Mouse (Mus musculus): Measurements from ENCODE around the gene Nostrin. TPM values are rescaled to one million over a fixed set of nuclear protein-coding genes. Genes with fewer than 3 reads are reported as not detected.

Gene Nostrin
- 9.2 TPM for polyA plus RNA-seq (2015; fragmentation: Illumina TruSeq; extraction: RNeasy Lipid Tissue Mini Kit (QIAGEN cat#74804); ENCODE audit: insufficient read depth, low read depth, low replicate concordance)

DNA sequence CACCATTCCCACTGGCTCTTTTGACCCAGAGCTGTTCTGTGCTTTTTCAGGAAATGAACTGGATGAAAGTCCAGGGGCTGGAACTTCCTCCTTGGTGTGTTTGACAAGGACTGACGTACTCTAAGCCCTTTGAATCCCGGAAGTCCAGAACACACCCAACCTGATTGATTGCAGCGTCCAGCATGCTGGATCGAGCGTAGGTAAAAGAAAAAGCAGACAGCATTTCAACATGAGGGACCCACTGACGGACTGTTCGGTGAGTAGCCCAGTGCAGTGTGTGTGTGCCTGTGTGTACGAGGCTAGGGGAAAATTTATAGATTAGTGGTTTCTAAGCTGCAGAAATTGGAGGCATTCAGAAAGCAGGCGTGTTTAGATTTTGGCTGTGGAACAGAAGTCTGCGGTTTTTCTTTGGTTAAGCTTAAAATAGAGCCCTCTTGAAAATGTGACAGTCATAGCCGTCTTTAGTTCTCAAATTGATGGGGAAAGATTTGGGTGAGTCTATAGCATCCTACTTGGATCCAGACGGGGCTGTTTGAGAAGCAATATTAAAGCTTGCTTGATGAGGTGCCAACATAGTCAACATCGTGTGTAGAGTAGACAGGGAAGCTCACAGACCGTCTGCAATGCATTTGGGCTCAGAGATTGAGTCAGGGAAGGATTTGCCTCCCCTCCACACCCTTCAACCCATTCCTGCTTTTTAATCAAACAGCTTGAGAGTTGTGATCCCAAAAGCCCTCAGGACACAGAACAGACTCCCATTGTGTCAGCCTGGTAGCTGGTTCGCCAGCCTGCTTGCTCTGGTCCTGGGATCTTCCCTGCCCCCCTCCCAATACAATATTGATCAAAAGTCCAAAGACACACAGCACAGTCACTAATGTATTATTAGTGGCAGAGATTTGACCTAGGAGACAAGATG lies at the start of gene Nostrin:
Nostrin (plus strand) TSS at position 140 of the 916 bp plus-strand sequence.

DNA sequence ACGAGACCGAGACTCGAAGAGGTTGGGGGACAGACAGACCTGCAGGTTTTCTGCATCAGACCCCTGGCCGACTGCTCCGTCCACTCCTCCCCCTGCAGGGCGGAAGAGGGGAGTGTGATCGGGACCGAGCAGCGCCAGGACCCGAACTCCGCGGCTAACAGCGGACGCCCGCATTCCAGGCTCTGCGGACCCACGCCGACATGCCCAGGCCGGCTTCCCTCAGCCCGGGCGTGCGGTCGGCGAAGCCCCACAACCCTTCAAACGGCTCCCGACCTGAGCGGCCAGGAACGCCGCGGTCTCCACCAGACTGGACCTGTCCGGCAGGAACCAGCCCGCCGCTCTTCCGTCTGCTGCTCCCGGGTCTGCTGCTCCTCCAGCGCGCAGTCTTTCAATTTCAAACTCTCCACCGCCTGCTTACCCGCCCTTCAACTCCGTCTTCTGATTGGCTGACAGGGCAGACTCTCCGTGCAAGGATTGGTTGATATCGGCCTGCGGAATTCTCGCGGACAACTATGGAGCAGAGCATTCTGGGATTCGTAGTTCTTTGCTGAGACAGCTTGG lies 70.3 kb downstream of the Nostrin start, which contains the start of gene Spc25:
Spc25 (minus strand) TSS at position 404 of the 561 bp plus-strand sequence.

DNA sequence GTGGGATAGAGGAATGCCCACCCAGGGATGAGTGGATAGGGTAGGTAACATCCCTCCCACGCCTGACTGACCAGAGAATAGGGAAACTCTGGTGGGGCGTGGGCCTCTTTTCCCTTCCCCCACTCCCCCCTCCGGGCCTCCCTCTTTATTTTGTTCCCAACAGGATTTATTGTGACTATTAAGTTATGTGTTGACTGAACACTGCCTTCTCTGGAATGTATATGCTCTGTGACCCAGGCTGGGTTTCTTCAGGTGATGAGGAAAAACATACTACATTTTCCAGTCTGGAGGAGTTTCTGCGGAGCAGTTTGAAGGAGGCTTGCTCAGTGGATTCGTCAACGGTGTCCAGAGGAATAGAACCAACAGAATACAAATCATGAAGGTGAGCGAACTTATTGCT lies 75.2 kb downstream of the Nostrin start, which contains the start of gene G6pc2:
G6pc2 (plus strand) TSS at position 301 of the 400 bp plus-strand sequence.

Other genes starting within 250 kb of the Nostrin start
- 6.5 TPM for gene Spc25, start 70.4 kb downstream of the Nostrin start, polyA plus RNA-seq (2015; fragmentation: Illumina TruSeq; extraction: RNeasy Lipid Tissue Mini Kit (QIAGEN cat#74804); ENCODE audit: insufficient read depth, low read depth, low replicate concordance)
- 74.8 TPM for gene G6pc2, start 75.3 kb downstream of the Nostrin start, polyA plus RNA-seq (2015; fragmentation: Illumina TruSeq; extraction: RNeasy Lipid Tissue Mini Kit (QIAGEN cat#74804); ENCODE audit: insufficient read depth, low read depth, low replicate concordance)
- gene Abcb11, start 206.8 kb downstream of the Nostrin start, polyA plus RNA-seq (2015; fragmentation: Illumina TruSeq; extraction: RNeasy Lipid Tissue Mini Kit (QIAGEN cat#74804); ENCODE audit: insufficient read depth, low read depth, low replicate concordance): not detected
- gene Dhrs9, start 244.6 kb downstream of the Nostrin start, polyA plus RNA-seq (2015; fragmentation: Illumina TruSeq; extraction: RNeasy Lipid Tissue Mini Kit (QIAGEN cat#74804); ENCODE audit: insufficient read depth, low read depth, low replicate concordance): 1.5 TPM